Mouse (Mus musculus) heart, postnatal 36 days (tissue): ENCODE measurements at regions not wholly inside any gene's neighbourhood (a gene's known extent, or its start where the extent isn't known, plus 50 kb on each side); places are given as distances from the start of the nearest gene placed in this dataset.
A peak's percentile ranks its signal among the peaks of the same experiment; 100 is the strongest.

Experiments used
- DNase-seq, 2 experiments: peaks; one replicate each; pipeline ENCODE4 v3.0.0; 2021 to 2022
- intact Hi-C: fragments of 180-260 bp; cut with DNase I; formaldehyde crosslinking; loops from one replicate; pipeline ENCODE4 v1.15.1; 2025

GRCm38 (mm10) chr6:51698244-51698643, 174.5 kb downstream of the Snx10 start:
- intact Hi-C loops, result no loop called here

GRCm38 (mm10) chr6:51701253-51702020, 177.7 kb downstream of the Snx10 start:
- no peak for DNase-seq
- intact Hi-C loops, result no loop called here

More at GRCm38 (mm10) chr6:51698244-51698643, 174.5 kb downstream of the Snx10 start:
- DNase-seq, result no peak

- intact Hi-C loops, result no loop called here
- no peak for DNase-seq
Observed at GRCm38 (mm10) chr6:51702456-51703171, 178.9 kb downstream of the Snx10 start.

- intact Hi-C loops, result no loop called here
- no peak for DNase-seq
Observed at GRCm38 (mm10) chr6:51708011-51708410, 184.3 kb downstream of the Snx10 start.

- intact Hi-C loops, result no loop called here
- DNase-seq, result no peak
Observed at GRCm38 (mm10) chr6:51708668-51709339, 185.1 kb downstream of the Snx10 start.

- no peak for DNase-seq
- intact Hi-C loops, result no loop called here
Observed at GRCm38 (mm10) chr6:51709340-51710067, 185.8 kb downstream of the Snx10 start.

GRCm38 (mm10) chr6:51710153-51710552, 186.5 kb downstream of the Snx10 start:
- no peak for DNase-seq
- intact Hi-C loops, result no loop called here

GRCm38 (mm10) chr6:51710926-51711615, 187.4 kb downstream of the Snx10 start:
- DNase-seq, result peak in 1 of 2 experiments; percentile 11
- intact Hi-C loops, result no loop called here

- intact Hi-C loops, result no loop called here
- no peak for DNase-seq
Observed at GRCm38 (mm10) chr6:51711616-51711970, 187.9 kb downstream of the Snx10 start.

GRCm38 (mm10) chr6:51715158-51715840, 191.6 kb downstream of the Snx10 start:
- intact Hi-C loops, result no loop called here
- DNase-seq, result no peak

- no peak for DNase-seq
Observed at GRCm38 (mm10) chr6:51717386-51717785, 193.7 kb downstream of the Snx10 start.

GRCm38 (mm10) chr6:51720705-51721104, 197.0 kb downstream of the Snx10 start:
- intact Hi-C loops, result loop anchor here (5.0 kb wide), 2 partner anchors 108 to 137 kb away; no protein-coding TSS in a partner anchor

More at GRCm38 (mm10) chr6:51717386-51717785, 193.7 kb downstream of the Snx10 start:
- intact Hi-C loops, result no loop called here

GRCm38 (mm10) chr6:51723053-51723452, 199.4 kb downstream of the Snx10 start:
- no peak for DNase-seq
- intact Hi-C loops, result loop anchor here (5.0 kb wide), 2 partner anchors 111 to 134 kb away; no protein-coding TSS in a partner anchor

More at GRCm38 (mm10) chr6:51720705-51721104, 197.0 kb downstream of the Snx10 start:
- no peak for DNase-seq

GRCm38 (mm10) chr6:51727191-51727590, 203.5 kb downstream of the Snx10 start:
- intact Hi-C loops, result no loop called here

GRCm38 (mm10) chr6:51728816-51729562, 205.3 kb downstream of the Snx10 start:
- no peak for DNase-seq

More at GRCm38 (mm10) chr6:51727191-51727590, 203.5 kb downstream of the Snx10 start:
- no peak for DNase-seq

GRCm38 (mm10) chr6:51730564-51731351, 207.1 kb downstream of the Snx10 start:
- intact Hi-C loops, result no loop called here
- DNase-seq, result no peak

More at GRCm38 (mm10) chr6:51728816-51729562, 205.3 kb downstream of the Snx10 start:
- intact Hi-C loops, result no loop called here

GRCm38 (mm10) chr6:51732298-51732895, 208.7 kb downstream of the Snx10 start:
- DNase-seq, result no peak
- intact Hi-C loops, result no loop called here
